Mouse (Mus musculus) leukemia stem cell, adult 10-12 weeks (primary cell): ENCODE data around the gene Sestd1. TPM values are rescaled to one million over a fixed set of nuclear protein-coding genes. Genes with fewer than 3 reads are reported as not detected.

ENCODE experiments used
- polyA plus RNA-seq: library from polyadenylated mRNA; stranded (reverse); fragments of >175 nt; gene quantifications from 2 replicates; pipeline ENCODE4 v1.2.3, GENCODE M21; 2012; ENCODE audit warnings: low replicate concordance

Gene Sestd1
- 0.05 TPM in 1 of 2 replicates, not detected in the other for polyA plus RNA-seq

DNA sequence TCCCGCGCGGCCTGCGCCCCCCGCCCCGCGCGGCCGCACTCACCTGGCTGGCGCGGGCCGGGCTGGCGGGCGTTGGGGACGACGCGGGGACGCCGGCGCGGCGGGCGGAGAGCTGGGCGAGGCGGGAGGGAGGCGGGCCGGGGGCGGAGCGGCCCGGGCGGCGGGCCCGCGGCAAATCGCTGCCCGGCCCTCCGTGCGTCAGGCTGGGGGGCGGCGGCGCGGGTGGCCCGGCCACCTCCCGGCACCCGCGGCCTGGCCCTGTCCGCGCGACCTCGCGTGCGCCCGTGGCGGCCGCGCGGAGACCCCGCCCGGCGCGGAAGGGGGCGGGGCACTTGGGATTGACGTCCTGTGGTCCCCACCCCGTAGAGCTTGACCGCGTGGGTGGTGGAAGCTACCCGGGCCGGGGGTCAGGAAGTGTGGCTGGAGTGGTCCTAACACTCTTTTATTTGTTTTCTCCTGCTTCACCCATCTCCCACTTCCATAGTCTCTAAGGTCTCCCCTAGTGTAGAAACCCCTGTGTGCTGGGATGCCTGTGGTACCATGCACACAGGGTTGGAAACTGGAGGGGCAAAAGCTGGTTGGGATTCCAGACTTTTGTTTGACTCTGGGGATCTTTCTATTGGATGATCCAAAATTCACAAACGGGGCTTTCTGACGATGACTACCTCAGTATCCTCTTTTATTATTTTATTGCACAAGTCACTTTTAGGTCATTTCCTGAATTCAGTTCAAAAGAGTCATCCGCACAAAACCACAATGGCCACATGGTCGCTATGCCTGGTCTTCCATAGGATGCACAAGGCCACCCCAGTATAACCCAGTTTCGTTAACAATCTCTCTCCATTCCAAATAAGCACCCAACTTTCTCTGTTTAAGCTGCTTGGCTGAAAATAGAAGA lies at the start of gene Sestd1:
Gene Sestd1 (minus strand): TSS at position 81 of the 898 bp plus-strand sequence.

DNA sequence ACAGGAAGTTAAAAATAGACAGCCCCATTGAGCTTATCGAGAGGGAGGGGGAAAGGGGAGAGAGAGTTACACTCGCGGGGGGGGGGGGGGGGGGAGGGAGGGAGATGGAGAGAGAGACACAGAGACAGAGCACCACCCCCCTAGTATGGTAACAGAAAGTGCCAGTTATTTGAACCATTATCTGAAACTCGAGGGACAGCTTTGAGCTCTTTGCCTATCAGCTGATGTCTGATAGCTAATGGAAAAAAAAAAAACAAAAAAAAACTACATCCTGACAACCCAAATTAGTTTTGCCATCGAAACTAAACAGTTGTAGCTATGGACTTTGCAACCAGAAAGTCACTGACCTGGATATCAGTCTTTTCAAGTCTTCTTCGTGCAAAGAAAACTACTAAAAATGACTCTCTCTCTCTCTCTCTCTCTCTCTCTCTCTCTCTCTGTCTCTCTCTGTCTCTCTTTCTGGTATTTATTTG lies 109.7 kb downstream of the Sestd1 start, which contains the start of gene Ccdc141:
Gene Ccdc141 (minus strand): TSS at position 4 of the 473 bp plus-strand sequence.

Other genes starting within 250 kb of the Sestd1 start
- gene Ccdc141, start 110.0 kb downstream of the Sestd1 start, polyA plus RNA-seq = 0.28 TPM in 1 of 2 replicates, not detected in the other